Mouse (Mus musculus): ENCODE data around the gene Olfr298. TPM values are rescaled to one million over a fixed set of nuclear protein-coding genes. Genes with fewer than 3 reads are reported as not detected.

Gene Olfr298
- not detected for total RNA-seq (2023)

GRCm38 (mm10) chr7:86492384-86492783 is at the start of gene Olfr298:
Gene Olfr298, minus strand, starts transcription at chr7:86492484.

GRCm38 (mm10) chr7:86519668-86520067 is 27.4 kb upstream of the Olfr298 start, which contains the start of gene Olfr297:
Gene Olfr297, plus strand, starts transcription at chr7:86519968.

GRCm38 (mm10) chr7:86459621-86460020 is 32.7 kb downstream of the Olfr298 start, which contains the start of gene Olfr299:
Gene Olfr299, plus strand, starts transcription at chr7:86459921.

Other genes with a start within 250 kb of the Olfr298 start
- not detected for gene Vmn2r76, start 246.2 kb downstream of the Olfr298 start, total RNA-seq (2023)
- not detected for gene Olfr310, start 215.3 kb downstream of the Olfr298 start, total RNA-seq (2023)
- gene Olfr309, start 178.8 kb downstream of the Olfr298 start, total RNA-seq (2023), result not detected
- not detected for gene Olfr308, start 166.9 kb downstream of the Olfr298 start, total RNA-seq (2023)
- gene Olfr307, start 154.9 kb downstream of the Olfr298 start, total RNA-seq (2023), result not detected
- not detected for gene Olfr305, start 125.6 kb downstream of the Olfr298 start, total RNA-seq (2023)
- not detected for gene Olfr304, start 105.8 kb downstream of the Olfr298 start, total RNA-seq (2023)
- not detected for gene Olfr303, start 94.7 kb downstream of the Olfr298 start, total RNA-seq (2023)
- gene Olfr301, start 88.6 kb downstream of the Olfr298 start, total RNA-seq (2023), result not detected
- gene Olfr299, start 32.6 kb downstream of the Olfr298 start, total RNA-seq (2023), result not detected
- gene Olfr297, start 27.5 kb upstream of the Olfr298 start, total RNA-seq (2023), result not detected
- not detected for gene Olfr295, start 91.4 kb upstream of the Olfr298 start, total RNA-seq (2023)
- gene Olfr294, start 124.2 kb upstream of the Olfr298 start, total RNA-seq (2023), result not detected
- gene Olfr293, start 156.6 kb upstream of the Olfr298 start, total RNA-seq (2023), result not detected
- gene Olfr292, start 195.8 kb upstream of the Olfr298 start, total RNA-seq (2023), result not detected

All from CD4-positive naive resting alpha-beta T cell, adult 76 days (primary cell).